Mouse (Mus musculus) mouse embryonic stem cell (cell line): ENCODE measurements around the gene Mab21l3.

Experiments used
- in situ Hi-C, 2 experiments: fragments of 300-500 bp; cut with MboI; formaldehyde crosslinking; loops; 1 replicate in 1 of 2; 3 replicates in 1 of 2; pipeline ENCODE4 v1.14.3; 2019 to 2020; ENCODE audit warnings: low sequenced_read_pairs in 2 of 2, low pct_unique_long_range_greater_than_20kb in 1 of 2, mixed read lengths in 1 of 2; ENCODE audit not compliant: unreplicated experiment in 1 of 2

Gene Mab21l3

DNA sequence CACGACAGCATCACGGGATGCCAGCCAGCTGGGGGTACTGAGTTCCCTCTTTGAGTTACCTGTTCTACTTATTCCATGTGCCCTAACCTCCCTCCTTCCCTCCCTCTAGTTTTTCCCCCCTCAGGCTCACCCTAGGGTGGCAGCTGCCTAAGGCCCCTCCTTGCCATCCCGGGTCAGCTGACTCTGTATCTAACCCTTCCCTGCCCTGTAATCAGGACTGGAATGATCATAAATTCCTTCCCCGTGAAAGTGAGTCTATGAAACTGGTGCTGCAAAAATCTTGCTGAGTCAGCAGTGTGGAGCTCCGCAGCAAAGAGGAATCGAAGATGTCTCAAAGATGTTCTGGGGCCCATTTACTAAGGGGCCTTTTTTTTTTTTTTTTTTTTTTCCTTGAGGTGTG, 2.6 kb upstream of the Mab21l3 start:
- in situ Hi-C loops: no loop called here

DNA sequence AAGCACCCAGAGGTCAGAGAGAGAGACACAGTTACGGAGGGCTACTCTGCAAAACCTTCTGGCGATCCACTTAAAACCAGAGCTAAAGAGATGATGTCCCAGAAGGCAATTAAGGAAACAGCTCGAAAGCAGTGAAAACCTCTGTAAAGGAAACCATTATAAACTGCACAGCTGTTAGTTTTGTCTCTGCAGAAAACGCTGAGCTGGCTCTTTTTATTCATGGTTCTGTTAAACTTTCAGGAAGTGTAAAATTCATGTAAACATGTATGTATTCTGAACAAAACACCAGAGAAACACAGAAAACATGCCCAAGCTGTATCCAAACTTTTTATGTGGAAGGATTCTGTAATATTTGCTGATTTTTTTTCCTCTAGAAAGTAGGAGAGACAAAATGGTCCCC, 2.7 kb downstream of the Mab21l3 start:
- in situ Hi-C loops: no loop called here

DNA sequence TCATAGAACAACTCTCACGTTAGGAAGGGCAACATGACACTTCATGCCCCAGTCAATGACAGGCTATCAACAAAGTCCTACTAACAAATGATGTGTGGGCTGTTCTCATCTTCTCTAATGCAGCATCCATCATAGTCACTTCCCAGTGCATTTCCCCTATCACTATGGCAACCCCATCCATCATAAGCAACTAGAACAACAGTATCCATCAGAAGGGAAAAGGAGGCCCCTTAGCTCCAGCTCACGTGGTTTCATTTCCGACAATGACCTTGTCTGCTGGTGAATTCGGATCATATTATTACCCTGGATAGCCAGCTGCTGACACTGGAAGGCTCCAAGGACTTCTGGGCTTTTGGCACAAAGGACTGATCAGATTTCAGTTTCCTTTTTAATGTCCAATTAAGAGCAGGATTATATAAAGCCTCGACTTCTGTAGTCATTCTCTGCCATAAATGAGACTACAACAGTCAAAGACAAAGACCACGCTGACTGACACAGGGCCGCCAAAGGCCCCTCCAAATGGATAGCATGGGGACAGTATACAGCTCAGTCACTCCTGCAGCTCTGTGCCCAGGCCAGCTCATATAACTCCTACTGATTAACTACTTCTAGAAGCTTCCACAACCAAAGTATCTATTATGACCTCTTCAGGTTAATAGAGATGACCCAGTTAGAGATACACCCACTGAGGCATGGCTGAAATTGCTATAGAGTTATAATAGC, 6.2 kb downstream of the Mab21l3 start:
- in situ Hi-C loops: no loop called here

DNA sequence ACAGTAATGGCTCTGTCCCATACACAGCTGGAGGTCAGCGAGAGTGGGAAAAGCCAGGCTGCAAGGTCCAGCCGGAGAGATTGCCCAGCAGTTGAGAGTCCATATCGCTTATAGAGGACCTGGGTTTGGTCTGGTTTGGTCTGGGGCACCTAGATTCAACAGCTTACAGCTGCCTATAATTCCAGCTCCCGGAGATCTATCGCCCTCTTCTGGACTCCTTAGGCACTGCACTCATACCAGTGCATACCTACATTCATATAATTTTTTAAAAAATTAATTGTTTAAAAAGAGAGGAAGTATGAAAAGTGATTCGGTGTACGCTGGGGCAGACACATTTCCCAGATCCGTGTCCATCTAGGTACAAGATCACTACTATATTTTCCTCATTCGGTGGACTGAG, 9.4 kb downstream of the Mab21l3 start:
- in situ Hi-C loops: no loop called here

DNA sequence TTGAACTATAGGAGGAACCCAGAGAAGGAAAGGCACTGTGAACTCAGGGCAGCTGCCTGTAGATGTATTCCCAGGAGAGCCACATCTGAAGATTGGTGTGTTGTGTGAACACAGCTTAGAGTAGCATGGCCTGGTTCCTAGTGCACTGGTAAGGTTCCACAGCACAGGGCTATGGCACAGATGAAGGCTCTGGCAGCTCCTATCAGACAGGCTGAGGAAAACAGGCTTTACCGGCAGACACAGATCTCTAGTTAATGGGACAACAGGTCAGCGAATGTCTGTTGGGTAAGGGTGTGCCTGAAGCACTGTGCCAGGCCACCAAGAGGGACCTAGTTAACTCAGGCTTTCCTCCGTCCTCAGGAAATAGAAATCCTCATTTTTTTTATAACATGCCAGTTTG, 11.8 kb downstream of the Mab21l3 start:
- in situ Hi-C loops: no loop called here

DNA sequence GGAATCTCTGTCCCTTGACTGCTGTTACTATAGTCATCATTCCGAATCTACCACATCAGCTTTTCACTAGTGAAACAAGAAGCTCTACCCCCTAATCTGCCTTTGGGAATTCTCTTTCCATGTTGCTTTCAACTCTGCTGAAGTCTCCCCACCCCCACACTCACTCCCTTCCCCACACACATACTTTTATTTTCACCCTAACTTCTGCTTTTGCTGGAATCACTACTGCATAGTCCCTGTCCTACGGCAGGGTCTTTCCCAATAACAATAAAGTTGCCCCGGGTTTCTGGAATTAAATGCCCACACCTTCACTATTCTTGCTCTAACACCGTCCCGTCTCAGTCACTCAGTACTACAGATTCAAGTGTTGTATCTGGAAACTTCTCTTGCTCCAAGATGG, 12.2 kb downstream of the Mab21l3 start:
- in situ Hi-C loops: no loop called here

DNA sequence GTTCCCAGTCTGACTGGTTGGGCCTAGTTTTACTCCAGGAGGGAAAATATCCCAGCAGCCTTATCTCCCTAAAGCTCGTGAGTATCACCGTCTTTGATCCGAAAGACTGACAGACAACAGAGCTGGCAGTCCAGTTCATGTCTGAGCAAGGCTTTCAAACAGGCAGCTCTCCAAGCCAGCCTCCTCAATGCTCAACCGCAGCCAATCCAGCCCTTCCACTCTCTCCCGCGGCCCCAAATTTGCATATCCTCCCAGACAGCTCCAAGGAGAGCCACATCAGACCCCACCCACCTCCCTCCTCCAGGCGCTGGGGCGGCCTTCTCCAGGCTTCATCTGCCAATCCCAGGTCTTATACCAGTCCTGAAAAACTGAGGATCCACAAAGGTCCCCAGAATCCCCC, 12.7 kb downstream of the Mab21l3 start:
- in situ Hi-C loops: no loop called here

DNA sequence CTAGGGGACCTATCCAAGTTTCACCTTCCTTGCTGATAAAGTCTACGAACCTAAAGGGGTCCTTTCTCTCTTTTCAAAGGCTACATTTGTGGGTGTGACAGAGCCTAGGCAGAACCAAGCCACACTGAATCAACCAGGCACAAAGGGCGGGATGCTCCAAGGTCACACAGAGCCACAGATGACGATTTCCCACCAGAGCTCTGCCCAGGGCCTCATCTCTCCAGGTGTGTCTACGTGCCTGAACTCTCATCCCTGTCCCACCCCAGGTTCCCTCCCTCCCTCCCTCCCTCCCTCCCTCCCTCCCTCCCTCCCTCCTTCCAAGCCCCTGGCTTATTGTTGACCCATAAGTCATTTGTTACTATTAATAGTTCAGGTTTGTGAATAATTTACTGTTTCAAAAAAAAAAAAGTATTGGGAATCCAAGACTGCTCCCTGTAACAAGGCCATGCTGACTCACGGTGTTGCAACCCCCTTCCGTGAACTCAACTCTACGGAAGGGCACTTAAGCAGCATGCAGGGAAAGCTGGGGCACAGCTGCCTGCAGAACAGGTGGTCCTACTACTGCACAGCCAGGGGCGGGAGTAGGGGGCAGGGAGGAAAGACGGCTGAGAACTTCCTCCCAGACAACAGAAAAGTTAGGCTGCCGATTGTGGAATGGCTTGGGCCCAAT, 17.4 kb downstream of the Mab21l3 start:
- in situ Hi-C loops: no loop called here

DNA sequence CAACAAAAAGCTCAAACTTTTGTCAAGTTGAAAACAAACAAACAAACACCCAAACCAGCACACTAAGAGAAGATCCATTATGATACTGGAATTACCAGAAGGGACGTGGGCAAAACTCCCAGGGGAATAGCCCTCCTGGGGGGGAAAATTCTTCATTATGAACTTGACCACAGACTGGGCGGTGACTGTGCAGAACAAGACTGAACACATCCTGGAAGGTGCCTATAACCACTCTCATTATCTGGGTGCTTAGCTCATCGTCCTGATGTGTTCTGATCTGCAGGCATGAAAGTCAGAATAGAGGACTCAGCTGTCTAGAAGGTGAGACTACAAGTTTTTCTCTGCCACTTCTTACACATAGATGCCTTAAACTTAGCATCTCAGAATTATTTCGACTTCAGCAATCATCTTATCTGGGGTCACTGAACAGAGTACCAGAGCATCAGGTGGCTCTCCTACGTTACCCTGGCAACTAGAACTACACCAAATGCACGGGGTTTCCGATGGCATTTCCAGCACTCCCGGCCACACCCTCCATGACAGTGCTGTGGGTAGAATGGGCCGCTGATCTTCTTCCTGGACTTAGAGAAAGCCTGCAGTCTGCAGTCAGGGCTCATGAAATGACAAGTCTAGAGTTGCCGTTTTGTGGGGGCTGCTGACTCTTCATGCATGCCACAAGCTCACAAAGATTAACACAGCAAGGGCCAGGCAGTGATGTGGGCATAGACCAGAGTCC, 18.7 kb downstream of the Mab21l3 start:
- in situ Hi-C loops: loop anchor here in 1 of 2 experiments (5.0 kb wide), 1 partner anchor 328 kb away; no protein-coding TSS in a partner anchor

DNA sequence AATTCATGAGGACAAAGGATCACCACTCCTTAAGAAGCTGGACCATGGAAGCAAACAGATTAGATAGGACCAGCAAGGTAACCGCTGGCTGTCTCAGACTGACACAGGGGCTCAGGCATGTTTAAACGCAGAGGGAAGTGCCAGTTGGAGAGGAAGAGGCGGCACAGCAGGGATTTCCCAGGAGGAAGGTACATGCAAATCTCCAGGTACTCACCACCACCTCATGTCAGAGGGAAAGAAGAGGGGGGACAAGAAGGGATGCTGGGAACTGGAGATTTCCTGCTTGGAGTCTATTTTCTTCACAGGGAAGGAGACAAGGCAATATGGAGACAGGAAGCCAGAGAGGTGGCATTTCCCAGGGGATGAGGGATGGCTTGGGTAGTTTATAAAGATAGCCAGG, 20.2 kb downstream of the Mab21l3 start:
- in situ Hi-C loops: loop anchor here in 1 of 2 experiments (5.0 kb wide), 1 partner anchor 326 kb away; no protein-coding TSS in a partner anchor

DNA sequence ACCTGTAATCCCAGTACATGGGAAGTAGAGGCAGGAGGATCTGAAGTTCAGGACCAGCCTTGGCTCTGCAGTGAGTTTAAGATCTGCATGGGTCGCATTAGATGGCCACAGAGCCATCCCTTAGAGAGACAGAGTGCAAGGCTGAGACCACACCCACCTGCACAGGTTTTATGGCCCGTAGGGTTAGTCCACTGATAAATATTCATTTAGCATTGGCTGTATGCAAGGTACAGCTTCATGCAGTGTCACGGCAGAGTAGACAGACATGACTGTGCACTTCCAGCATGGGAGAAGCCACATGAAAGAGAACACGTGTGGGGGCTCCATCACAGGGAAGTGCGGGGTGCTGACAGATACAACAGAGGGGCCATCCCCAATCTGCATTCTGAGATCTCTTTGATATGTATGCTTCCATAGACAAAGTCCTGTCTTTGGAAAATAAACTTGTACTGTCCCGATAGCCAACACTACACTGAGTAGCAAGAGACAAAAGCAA, 21.5 kb downstream of the Mab21l3 start:
- in situ Hi-C loops: loop anchor here in 1 of 2 experiments (5.0 kb wide), 1 partner anchor 325 kb away; no protein-coding TSS in a partner anchor

DNA sequence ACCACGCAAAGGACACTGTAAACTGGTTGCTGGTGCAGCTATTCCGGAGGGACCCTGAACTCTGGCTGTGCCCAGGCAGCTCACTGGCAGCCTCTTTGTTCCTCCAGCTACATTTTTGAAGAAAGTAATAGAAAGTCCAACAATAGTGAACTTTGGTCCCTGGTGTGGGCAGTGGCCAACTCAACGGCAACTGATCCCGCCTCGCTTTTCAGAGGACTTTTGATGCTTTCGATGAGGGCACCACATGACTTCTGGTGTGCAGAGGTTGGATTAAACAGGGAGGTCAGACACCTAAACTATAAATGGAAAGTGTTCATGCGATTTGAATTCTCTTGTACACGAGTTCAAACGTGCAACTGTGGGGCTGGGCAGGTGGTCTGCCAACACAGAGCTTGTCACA, 24.4 kb downstream of the Mab21l3 start:
- in situ Hi-C loops: loop anchor here in 1 of 2 experiments (25.0 kb wide), 1 partner anchor 512 kb away; no protein-coding TSS in a partner anchor

DNA sequence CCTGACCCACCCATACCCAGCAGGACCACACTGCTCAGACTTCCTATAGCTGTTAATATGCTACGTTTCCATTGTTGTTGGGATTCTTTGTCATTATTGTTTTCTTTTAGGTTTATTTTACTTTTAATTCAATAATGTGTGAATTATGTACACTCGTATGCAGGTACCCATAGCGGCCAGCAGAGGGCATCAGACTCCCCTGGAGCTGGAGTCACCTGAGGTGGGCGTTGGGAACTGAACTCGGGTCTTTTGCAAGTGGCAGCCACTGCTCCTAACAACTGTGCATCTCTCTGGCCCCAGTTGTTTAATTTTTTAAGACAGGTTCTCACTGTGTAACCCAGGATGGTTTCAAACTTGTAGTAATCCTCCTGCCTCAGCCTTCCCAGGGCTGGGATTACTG, 26.7 kb downstream of the Mab21l3 start:
- in situ Hi-C loops: loop anchor here in 1 of 2 experiments (25.0 kb wide), 1 partner anchor 510 kb away; no protein-coding TSS in a partner anchor

DNA sequence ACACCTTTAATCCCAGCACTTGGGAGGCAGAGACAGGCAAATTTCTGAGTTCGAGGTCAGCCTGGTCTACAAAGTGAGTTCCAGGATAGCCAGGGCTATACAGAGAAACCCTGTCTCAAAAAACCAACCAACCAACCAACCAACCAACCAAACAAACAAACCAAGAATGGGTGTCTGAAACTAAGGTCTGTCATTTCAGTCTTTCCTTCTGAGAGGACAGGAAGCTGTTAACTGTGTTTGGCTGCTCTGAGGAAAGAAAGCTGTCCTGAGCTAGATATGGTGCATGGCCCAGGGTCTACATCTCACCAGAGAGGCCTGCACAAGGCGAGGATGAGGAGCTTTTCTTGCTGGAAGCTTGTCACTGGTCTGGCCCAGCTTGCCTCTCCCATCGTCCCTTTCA, 28.1 kb downstream of the Mab21l3 start:
- in situ Hi-C loops: loop anchor here in 1 of 2 experiments (25.0 kb wide), 1 partner anchor 508 kb away; no protein-coding TSS in a partner anchor

DNA sequence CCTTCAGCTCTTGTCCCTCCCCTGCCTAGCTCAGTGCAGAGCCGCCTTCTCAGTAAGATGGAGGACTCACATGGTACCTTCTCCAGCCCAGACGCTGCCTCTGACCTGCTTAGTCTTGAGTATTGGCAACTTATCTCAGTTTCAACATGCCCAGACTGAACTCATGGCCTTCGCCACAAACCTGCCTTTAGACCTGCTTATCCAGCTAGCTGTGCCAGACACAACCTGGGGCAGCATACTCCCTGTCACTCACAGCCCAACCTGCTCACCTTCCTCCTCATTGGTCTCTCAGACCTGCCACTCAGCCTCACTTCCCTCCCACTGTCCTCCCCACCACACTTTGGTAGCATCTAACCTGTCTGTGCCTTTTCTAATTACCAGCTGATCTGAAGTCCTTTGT, 32.8 kb downstream of the Mab21l3 start:
- in situ Hi-C loops: loop anchor here (10.0 to 25.0 kb wide), 2 partner anchors 501 to 504 kb away; no protein-coding TSS in a partner anchor

DNA sequence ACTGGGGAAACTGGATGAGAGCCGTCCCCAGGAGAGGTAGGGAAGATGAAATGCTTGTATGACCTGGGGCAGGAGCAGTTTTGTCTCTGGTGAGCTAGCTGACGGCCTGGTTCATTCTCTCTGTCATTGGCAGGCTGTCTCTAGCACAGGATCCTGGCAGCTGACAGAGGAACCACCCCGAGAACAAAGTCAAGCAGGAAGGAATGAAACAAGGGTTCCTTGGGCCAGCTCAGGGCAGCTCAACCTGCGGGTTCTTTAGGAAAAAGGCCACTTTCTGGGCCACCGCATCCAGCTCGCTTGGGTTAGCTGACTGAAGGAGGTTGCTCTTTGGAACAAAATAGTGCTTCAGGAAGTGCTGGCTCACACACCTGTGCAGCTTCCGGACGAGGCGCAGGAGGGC, 34.0 kb downstream of the Mab21l3 start:
- in situ Hi-C loops: loop anchor here (5.0 to 25.0 kb wide), 3 partner anchors 322 to 502 kb away; no protein-coding TSS in a partner anchor

DNA sequence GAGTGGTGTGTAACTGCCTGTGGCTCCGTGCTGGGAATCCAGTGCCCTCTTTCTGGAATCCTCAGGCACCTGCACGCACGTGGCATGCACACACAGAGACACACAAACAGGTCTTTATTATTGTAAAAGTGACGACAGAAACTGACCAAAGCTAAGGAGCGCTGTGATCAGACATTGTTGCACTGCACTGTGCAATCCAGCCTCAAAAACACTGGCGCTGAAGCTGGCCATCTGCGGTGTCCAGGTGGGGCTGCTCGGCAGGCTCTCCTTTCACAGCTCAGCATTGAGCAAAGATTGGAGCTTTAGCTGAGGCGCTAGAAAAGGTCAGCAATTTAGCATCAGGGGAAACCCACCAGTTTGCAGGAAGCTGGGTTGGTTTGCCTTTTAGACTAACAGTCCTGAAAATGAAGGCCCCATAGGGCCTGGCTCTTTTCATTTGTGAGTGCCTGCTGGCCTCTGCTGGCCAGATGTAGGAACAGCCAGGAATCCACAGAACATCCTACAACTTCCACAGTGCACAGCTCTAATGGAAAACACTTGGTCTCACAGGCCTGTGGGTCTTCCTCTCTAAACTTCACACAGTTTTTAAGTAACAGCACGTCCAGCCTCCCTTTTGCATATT, 36.3 kb downstream of the Mab21l3 start:
- in situ Hi-C loops: loop anchor here (5.0 to 25.0 kb wide), 3 partner anchors 320 to 500 kb away; no protein-coding TSS in a partner anchor

DNA sequence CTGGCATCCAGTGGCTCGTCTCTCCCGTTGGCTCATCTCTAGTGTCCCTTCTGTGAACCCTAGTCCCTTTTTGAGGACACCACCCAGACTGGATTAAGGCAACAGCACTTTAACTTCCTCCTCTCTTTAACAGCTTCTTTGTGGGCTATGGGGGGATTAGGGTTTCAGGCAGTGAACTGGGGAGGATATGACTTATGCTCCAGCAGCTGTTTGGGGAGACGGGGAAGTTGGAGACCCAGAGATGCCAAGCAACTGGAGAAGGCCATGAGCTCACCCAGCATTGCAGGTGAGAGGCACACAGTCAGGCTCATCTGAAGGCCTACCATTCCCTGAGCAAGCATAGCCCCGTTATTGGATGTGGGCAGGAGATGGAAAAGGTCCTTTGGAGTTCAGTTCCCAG, 36.8 kb downstream of the Mab21l3 start:
- in situ Hi-C loops: loop anchor here (5.0 to 25.0 kb wide), 3 partner anchors 320 to 500 kb away; no protein-coding TSS in a partner anchor
